Mouse (Mus musculus) induced T-regulatory cell, adult 2 months (primary cell): ENCODE data around the gene Naga.
A peak's percentile ranks its signal among the peaks of the same experiment; 100 is the strongest.

Source experiments
- DNase-seq: peaks from one replicate; pipeline ENCODE4 v3.0.0-alpha.2; 2012; ENCODE audit warnings: low read depth

Naga gene

DNA sequence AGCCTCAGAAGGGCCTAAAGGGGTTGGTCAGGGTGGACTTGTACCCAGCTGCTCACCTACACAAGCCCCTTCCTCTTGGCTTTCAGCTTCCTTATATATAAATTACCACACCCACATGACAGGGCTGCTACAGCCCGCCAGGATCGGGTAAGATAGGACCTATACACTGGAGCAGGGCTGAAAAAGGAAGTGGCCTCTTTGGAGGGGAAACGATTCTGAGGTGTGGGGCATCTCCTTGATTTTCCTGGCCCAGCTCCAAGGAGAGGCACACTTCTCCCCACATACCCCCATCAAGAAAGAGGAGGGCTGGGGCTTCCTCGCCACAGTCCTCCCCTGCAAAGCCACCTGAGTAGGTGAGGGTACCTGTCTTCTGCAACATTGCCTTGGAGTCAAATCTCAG is 850 bp downstream of the Naga start:
- peak; percentile 47 for DNase-seq

DNA sequence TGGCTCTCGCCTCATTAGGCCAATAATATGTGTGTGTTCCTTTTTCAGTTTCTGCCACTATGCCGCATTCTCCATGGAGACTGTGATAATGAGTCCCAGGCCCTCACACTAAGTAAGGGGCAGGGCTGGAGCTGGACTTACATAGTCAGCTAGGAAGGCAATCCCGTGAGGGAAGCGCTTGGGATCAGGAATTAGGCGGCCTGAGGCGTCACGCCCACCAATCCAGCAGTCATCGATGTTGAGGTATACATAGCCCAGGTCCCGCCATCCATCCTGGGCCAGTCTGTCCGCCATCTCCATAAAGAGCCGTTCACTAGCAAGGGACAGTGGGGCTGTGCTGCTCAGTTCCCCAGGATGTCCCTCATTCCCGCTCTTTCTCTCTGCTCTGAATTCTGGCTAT is 2.1 kb downstream of the Naga start:
- DNase-seq = no peak

- no peak for DNase-seq
Measured at GRCm38 (mm10) chr15:82335194-82335593, 3.5 kb downstream of the Naga start.

DNA sequence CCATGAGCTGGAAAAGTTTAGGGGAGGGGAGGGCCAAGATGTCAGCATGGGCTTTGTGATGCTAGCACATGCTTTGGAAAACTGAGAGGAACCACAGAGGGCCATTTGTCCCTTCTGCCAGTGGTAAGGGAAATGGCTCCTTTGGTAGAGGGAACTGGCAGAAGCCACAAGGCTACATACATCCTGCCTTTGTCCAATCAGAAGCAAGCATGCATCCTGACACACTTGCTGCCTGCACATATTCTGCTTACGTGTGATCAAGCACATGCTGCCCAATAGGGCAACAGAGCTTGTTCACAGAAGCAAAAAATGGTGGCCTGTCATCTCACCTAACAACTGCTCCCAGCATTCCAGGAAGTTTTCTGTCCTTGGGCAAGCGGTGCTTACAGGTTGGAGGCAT is 13.3 kb downstream of the Naga start:
- peak; percentile 34 for DNase-seq

DNA sequence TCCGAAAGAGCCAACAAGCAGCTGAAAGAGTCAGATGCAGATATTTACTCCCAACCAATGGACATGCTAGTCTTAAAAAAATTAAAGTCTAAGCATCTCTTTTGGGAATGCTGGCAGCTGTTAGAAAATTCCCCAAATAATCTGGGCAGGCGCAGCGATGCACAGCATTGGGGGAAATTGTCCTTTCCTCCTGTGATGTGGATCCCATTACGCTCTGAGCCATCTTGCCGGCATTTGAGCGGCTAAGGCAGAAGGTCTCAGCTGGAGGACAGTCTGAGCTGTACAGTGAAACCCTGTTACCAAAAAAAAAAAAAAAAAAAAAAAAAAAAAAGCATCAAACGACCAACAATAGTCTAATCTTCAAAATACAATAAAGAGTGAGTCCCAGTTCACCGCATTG is 16.5 kb downstream of the Naga start:
- DNase-seq = no peak

DNA sequence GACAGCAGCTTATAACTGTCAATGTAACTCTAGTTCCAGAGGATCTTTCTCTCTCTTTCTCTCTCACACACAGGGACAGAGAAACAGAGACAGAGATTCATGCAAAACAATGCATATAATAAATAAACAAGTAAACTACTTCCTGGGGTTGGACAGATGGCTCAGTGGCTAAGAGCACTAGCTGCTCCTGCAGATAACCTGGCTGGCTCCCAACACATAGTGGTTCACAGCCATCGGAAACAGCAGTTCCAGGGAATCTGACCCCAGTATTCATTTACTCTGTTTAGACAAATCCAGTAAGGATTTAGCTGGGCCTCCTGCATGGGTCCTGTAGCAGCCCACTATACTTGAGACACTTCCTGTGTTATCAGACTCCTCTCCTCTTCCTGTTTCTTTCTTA is 19.1 kb downstream of the Naga start:
- DNase-seq = no peak

- DNase-seq = no peak
Measured at GRCm38 (mm10) chr15:82317839-82318238, 20.9 kb downstream of the Naga start.

GRCm38 (mm10) chr15:82308416-82308815 is 30.3 kb downstream of the Naga start:
- DNase-seq = no peak

- no peak for DNase-seq
Measured at GRCm38 (mm10) chr15:82307107-82307506, 31.6 kb downstream of the Naga start.

- DNase-seq = no peak
Measured at GRCm38 (mm10) chr15:82298764-82299561, 39.8 kb downstream of the Naga start, which contains the start of gene Wbp2nl. Gene Wbp2nl, plus strand, starts transcription at chr15:82298954.

DNA sequence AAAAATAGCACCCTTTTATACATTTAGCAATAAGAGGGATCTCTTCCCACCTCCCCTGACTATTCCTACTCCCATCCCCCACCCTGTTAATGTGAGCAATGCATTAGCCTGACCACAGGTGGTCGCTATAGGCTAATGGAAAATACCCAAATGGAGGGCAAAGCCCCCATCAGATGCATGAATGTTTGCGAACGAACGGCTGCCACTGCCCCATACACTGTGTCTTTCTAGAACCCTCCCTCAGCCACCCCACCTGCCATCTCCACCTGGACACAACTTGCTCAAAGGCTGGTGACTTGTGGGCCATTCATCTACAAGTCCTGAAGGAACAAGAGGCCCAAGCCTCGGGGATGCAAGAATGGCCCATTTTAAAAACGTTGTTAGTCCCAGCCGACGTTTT is 44.7 kb downstream of the Naga start:
- DNase-seq = no peak

DNA sequence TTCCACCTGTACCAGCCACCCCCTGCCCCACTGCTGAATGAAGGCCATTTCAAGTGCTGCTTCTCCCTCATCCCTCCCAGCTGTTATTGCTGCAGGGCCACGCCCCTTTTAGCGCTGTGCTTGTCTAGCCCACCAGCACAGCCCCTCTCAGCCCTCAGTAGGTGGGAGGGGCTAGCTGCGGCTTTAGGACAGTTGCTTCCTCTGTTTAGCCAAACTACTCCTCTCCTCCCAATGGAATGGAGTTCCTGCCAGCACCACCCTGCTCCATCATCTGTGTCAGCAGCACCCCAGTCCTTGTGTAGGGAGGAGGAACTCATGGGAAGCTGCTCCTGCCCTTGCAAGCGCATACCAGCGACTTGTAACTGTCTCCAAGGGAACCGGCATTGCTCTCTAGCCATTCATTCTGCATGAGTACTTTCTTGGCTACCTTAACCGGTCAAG is 45.4 kb downstream of the Naga start:
- DNase-seq = no peak

DNA sequence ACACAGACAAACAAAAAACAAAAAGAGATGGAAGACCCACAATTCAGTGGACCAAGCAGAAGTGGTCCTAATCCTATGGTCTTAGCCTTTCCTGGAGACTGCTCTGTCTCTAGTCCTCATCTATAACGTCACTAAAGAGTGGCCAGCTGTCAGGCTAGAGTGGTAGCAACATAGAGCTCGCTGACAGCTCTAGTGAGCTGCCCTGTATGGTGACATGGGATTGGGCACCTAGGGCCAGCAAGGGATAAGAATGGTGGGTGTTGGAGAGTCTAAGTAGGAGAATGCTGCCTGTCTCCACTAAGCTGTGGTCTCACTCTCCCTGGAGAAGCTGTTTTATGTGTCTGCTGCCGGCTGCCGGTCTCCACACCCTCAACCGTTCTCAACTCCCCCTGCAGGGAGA is 45.9 kb downstream of the Naga start:
- DNase-seq = no peak

DNA sequence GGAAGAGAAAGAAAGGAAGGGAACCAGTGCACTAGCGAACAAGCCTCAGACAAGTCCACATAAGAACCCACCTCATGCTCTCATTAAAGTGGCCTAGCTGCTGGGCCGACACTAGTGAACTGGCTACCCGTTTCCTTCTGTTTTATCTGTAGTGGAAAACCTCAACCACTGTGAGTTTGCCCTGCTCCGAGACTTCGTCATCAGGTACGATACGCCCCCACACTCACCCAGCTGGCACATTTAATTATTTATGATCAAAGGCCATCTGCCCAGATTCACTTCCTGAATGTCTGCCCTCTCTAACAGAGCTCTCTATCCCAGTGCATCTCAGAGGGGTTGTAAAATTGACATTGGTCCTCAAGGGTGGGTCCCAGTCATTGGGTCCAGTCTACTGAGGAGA is 48.5 kb downstream of the Naga start:
- DNase-seq = no peak

DNA sequence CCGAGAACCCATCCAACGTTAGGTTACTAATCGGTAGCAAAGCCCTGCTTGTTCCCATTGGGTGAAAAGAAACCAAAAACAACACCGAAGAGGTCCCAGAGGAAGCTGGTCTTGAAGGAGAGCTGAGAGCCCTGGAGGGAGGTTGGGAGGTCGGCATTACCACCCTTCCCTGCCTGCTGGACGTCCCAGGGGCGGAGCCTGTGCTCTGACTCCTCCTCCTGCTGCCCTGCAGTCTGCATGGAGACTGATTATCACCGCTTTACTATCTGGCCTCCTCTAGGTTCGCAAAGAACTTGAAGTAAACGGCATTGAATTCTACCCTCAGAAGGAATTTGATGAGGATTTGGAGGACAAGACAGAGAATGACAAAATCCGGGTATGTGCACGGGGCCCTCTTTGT is 52.6 kb downstream of the Naga start:
- DNase-seq = no peak

- no peak for DNase-seq
Measured at GRCm38 (mm10) chr15:82280638-82281037, 58.1 kb downstream of the Naga start.
